Mouse (Mus musculus): ENCODE measurements around the gene H2al2a. TPM values are rescaled to one million over a fixed set of nuclear protein-coding genes. Genes with fewer than 3 reads are reported as not detected.
A peak's percentile ranks its signal among the peaks of the same experiment; 100 is the strongest.
"Not testable (repeated sequence)": the region's sequence is repeated elsewhere in the genome, so short reads cannot be mapped to it uniquely, and the experiment has no call there.

H2al2a gene
- total RNA-seq, 4 experiments from 2014 or later = not detected

DNA sequence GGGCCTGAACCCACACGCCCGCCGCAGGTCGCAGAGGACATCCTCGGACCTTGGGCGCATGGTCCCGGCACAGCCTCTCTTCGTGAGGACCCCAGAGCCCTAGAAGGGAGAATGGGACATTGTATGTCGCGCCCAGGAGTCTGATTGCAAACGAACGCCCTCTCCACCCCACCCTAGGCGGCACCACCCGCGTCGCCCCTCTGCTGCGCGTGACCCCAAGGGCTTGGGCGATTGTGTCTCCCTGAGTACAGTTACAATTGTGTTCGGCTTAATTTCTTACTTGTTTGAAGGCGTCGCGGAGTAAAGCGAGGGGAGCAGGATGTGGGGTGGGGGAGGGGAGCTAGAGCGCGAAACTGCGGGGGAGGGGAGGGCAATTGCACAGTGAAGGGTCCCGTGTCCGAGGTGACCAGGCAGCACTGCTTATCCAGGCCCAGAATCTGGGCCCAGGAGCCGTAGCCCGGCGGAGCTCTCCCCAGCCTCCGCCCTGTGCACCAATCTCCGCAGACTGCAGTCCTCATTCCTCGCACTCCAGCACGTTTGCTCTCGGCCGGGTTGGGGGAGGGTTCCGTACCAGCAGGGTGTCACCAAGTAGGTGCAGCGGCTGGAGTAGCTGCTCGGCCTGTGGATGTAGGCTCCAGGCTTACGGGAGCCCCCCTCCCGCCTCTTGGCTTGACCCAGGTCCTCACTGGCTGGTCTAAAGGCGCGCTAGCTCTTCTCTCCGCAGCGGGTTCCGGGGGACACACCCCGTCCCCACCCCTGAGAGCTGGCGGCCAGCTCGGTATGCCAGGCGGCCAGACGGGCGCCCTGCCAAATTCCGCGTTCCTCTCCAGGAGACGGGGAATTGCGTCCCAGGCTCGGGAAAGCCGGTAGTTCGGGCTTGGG, 31.6 kb upstream of the H2al2a start:
- peak; percentile 91 for DNase-seq (ENCODE audit: low spot score)

DNA sequence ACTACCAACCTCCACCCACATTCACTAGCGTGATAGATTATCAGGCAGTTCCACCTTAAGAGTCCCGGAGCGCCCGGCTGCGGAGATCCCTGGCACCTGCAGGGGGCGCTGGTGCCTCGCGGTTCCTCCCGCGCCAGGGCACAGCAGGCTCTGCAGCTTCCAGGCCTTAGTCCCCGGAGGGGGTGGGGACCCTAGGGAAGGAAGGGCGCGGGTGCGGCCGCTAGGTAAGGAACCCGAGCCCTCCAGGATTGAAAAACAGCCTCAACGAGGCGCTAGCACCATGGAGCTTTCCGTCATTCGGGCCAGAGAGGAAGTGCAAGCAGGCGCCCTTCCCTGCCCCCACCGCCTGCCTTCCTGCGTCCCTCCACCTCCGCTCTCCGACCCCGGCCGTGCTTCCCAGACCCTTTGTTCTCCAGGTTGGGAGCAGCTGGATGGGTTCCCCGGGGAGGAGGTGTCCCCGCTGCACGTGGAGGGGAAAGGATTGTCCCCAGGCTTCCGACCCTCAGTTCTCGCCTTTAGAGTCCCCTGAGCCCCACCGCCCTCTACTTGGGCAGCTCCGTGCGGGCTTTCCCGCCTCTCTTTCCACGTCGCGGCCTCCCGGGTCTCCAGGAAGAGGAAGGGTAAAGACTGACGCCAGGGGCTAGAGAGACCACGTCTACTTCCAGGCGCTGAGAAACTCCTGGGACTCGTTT, 30.8 kb upstream of the H2al2a start:
- peak; percentile 92 for DNase-seq (ENCODE audit: low spot score)

DNA sequence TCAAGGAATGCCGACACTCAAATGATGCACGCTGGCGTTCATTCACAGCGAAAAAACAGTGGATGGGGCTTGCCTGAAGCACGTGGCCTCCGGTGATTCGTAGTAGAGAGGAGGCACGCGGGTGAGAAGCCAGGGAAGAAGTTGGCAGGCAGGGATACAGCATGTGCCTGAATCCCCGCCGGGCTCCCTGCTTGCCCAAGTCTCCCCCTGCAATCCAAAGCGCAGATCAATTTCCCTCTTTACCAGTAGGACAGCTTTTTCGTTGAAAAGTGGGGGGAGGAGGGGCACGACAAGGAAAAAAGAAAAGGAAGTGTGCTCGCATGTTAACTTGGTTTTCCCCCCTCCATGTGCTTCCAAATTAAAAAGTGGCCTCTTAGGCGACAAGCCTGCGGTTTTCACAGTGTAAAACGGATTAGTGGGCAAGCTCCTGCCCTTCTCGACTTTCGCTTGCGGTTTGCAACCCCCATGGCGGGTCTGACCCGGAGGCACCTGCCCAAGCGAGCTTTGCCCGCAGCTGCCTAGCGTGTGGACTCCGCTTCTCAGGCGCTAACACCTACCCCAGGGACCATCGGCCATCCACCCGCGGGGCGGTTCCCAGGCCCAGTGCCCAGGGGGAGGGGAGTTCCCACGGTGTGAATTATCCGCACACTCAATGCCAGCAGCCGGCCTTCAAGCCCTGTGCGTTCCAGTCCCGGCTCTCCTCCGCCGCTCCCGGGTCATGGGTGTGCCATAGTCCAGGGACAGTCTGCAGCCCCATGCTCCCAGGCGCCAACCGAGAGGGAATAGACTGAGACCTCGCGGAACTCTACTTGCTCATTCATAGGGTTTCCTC, 29.6 kb upstream of the H2al2a start:
- DNase-seq (ENCODE audit: low spot score) = peak; percentile 56

DNA sequence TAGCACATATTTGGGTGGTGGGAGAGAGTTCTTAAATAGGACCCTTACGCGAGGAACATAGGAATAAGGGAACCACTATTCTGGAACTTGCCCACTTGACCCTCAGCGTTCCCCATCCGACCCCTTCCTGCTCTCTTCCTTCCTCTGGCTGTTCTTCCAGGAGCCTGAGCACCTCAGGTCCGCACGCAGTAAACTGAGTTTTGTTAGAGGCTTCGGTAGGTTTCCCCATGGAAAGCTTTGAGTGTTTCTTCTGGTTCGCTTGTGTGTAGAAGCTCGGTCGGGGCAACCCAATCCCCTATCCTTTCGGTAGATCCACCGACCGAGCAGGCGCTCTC, 29.0 kb upstream of the H2al2a start:
- DNase-seq (ENCODE audit: low spot score) = no peak

DNA sequence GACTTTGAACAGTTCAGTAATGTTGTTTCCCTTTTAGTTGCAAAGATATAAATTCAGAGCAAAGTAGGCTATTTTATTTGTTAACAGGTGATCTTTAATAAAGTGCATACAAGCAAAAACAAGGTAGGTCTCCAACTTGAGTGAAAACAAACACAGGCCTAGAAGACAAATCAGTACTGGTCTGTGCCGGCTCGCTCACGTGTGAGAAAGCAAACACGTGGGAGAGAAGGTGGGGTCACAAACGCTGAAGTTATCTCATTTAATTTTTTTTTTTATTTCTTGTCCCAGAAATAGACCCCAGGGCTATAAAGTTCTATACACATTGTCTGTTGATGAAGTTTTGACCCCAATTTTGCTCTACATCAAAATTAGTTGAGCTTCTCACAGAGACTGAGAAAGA, 28.4 kb upstream of the H2al2a start:
- DNase-seq (ENCODE audit: low spot score) = no peak

DNA sequence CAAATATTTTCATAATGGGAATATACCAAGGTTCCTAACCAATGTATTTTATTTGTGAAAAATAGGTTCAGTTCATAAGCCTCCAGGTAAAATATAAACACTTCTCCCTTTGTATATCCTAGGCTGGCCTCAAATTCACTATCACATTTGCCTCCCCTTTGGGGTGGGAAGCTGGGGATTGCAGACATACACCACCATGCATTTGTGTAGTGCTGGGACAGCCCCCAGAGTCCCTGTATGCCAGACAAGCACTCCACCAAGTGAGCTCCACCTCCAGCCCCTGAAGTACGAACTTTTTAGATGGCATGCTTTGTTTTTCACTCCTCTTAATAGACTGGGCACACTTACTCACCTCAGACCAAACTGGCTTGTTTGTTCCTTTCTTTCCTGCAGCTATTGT, 26.1 kb upstream of the H2al2a start:
- no peak for DNase-seq (ENCODE audit: low spot score)

DNA sequence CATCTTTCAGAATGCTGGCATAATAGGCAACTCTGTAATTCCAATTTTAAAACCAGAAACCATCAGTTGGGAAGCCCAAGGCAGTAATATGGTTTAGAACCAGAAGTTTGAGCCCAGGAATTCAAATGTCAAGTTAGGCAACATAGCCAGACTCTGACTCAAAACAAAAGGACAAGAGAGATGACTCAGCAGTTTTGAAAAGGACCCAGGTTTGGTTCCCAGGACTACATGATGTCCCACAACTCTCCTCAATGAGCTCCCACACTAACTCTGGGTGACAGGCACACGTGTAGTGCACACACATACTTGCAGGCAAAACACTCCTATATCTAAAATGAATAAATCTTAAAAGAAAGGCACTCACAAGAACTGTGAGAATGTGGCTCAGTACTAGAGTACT, 22.4 kb upstream of the H2al2a start:
- DNase-seq (ENCODE audit: low spot score) = no peak

DNA sequence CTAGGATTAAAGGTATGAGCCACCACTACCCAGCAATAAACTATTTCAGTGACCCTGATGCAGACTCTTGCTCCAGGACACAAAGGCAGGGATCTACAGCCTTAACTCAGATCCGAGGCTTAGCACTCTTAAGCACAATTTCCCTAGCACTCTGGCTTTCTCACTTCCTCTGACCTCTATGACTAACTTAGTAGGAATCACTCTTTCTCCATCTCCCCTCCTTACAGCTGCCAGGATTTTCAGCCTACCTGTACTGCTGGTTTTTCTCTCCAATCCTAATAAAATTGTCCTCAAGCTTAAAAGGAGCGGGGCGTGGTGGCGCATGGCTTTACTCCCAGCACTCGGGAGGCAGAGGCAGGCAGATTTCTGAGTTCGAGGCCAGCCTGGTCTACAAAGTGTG, 20.6 kb upstream of the H2al2a start:
- no peak for DNase-seq (ENCODE audit: low spot score)

DNA sequence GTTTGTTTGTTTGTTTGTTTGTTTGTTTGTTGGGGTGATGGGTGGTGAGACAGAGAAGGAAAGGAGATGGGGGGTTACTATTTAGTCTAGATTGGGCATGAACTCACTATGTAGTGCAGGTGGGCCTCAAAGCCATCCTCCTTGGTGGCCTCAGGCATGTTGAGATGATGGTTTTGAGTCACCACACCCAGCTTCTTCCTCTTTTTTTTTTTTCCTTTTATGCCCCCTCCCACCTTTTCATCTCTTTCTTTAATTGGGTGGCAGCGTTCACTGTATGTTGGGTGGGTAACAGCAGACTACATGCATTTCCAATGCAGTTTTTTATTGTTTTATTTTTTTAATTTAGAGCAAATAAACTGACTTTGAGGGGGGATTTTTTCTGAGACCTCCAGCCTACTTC, 19.9 kb upstream of the H2al2a start:
- DNase-seq (ENCODE audit: low spot score) = no peak

DNA sequence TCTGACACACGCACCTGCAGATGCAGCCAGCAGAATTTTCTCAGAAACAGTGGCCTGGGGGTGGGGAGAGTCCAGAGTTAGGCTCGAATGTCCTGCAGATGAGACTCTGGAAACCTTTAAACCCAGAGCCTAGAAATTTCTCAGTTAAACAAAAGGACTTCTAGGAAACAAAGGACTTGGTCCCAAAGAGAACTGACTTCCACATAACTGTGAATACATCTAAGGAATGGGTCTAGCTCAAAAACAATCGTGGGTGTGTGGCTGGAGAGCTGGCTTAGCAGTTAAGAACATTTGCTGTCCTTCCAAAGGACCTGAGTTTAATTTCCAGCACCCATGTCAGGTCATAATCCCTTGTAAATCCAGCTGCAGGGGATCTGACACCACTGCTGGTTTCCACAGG, 18.8 kb upstream of the H2al2a start:
- DNase-seq (ENCODE audit: low spot score) = no peak

DNA sequence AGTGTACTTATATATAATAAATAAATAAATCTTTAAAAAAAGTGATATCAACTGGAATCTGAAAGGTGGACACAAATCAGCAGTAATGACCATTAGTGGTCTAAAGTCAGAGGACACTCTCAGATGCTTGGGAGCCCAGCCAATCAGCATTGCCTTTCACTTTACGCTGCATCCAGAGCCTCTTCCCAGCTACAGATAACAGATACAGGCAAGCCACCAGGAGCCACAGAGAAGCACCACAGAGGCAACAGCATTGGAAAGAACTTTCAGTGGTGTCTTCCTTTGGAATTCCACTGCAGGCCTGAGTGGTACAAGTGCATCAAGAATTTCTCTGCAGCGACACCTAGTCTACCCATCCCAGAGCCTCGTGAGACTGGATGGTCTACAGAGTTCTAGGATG, 16.1 kb upstream of the H2al2a start:
- DNase-seq (ENCODE audit: low spot score) = no peak

DNA sequence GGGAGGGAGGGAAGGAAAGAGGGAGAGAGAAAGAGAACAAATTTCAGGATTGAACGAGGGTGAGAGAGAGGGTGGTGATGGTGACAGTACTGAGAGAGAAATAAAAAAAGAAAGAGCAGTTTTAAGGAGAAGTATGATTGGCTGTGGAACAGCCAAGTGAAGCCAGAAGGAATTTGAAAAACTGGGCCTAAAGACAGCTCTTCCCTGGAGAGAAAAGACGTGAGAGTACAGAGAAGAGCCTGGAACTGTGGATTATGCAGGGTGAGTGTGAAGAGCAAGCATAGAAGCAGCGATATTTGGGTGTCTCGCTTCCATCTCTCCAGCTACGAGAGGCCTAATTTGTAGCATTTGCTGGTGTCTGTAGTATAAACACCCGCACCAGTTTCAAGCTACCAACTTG, 14.5 kb upstream of the H2al2a start:
- no peak for DNase-seq (ENCODE audit: low spot score)

DNA sequence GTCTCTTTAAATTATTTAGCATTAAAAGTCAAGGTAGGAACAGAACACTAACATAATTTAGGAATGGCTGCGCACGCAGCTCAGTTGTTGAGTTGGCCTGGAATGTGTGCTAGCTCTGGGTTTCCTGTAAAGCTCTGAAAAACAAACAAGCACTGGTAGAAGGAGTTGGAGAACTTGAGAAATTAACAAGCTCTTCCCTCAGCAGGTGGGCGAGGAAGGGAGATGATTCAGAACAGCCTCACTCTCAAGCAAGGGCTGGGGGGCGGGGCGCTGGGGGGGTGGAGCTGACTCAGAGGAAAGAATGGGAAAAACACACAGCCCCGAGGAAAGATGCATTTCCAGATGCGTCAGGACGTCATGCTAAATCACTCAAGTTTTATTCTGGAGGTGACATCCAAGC, 8.4 kb upstream of the H2al2a start:
- no peak for DNase-seq (ENCODE audit: low spot score)

DNA sequence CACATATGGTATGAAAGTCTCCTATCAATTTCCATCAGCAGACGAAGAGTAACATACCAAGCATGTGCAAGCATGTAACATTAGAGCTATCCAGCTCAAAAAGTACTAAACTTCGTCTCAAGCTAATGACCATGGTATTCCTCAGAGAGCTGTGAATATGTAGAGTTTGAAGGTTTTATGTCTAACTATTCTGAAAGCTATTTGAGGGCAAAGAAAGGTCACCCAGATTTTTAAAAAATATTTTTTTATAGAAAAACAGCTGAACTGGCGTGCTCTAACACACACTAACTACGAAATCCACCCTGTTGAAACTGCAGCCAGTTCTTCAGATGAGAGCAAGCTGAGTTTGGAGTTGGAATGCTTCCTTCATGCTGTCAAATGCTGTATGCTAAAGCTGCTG, 7.5 kb upstream of the H2al2a start:
- DNase-seq (ENCODE audit: low spot score) = no peak

DNA sequence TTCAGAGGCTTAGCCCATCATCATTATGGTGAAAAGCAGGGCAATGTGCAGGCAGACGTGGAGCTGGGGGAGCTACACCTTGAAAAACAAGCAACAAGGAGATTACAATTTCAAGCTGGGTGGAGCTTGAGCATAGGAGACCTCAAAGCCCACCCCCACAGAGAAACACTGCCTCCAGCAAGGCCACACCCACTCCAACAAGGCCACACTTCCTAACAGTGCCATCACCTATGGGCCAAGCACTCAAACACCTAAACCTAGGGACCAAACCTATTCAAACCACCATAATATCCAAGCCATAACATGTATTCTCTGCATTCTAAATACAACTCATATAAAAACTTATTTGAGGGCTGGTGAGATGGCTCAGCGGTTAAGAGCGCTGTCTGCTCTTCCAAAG, 5.5 kb upstream of the H2al2a start:
- DNase-seq (ENCODE audit: low spot score) = no peak

DNA sequence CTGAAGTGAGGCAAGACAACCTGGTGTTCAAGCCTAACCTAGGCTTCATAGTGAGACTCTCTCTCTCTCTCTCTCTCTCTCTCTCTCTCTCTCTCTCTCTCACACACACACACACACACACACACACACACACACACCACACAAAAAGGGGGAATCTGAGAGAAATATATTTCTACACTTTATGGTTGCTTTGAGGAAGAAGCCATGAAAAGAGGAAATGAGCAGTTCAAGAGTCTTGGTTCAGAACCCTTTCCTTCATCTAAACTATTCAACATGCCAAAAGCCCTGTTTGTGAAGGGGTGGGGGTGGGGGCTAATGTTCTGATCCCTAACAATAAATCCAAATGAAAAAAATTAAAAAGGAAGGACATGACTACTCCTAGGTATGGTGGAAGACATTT, 7.2 kb downstream of the H2al2a start:
- DNase-seq (ENCODE audit: low spot score) = no peak

DNA sequence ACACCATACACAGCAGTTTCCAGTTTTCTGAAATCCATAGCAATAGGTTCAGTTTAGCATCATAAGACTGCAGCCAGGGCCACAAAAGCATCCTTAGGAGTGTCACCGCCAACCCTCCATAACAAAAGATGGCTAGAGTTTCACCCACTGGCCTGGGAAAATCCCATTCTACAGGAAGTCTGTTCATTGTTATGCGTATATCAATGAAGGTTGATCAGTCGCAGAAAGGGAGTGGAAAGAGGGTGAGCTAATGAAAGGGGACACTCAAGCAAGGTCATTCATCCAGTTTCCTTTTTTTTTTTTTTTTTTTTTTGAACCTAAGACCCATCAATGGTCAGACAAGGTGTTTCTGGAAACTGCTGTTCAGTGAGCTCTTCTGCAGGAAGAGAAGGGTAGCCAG, 7.6 kb downstream of the H2al2a start:
- no peak for DNase-seq (ENCODE audit: low spot score)

DNA sequence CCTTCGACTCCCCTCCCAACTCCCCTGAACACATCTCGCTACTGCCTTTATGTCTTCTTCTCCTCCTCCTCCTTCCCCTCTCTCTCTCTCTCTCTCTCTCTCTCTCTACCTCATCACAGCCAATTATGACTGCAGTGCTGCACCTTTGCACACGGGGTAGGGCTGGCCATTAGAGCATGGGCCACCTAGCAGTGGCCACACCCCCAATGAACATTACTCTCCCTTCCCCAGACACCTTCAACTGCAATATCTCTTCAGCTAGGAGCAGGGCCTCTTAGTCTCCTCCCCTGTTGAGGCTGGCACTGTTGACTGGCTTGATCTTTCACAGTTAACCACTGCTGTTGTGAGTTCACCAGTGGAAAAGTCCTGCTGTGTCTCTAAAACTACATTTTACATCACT, 10.1 kb downstream of the H2al2a start:
- no peak for DNase-seq (ENCODE audit: low spot score)

DNA sequence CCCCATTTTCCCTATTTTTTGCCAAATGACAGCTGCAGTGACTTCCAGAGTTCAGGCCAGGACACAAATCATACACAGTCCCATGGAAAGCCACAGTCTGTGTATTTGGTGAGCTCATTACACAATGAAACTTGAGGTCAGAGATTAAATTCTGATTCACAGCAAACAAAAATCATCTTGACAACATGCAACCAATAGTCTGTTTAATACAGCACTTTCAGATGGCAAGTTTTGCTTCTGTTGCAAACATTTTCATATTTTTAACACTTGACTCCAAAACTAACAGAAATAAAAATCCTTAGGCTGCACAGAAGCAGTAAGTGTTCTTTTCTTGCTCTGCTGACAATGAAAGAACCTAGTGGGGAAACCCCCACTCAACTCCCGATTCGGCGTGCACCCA, 12.0 kb downstream of the H2al2a start:
- no peak for DNase-seq (ENCODE audit: low spot score)

DNA sequence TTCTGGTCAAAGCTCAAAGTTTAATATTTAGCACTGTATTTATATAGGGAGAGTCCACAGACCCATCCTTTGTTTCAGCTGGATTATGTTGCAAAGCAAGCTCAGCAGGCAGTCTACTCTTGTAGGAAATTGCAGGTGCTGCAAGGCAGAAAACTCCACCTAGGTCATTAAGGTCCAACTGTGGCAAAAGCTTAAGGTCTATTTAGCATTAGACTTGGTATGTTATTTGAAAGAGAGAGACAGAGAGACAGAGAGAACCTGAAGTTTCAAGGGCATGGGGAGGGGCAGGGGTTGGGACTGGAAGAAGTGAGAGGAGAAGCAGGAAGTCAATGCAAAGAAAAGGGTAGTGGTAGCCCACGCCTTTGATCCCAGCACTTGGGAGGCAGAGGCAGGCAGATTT, 14.0 kb downstream of the H2al2a start:
- DNase-seq (ENCODE audit: low spot score) = no peak

DNA sequence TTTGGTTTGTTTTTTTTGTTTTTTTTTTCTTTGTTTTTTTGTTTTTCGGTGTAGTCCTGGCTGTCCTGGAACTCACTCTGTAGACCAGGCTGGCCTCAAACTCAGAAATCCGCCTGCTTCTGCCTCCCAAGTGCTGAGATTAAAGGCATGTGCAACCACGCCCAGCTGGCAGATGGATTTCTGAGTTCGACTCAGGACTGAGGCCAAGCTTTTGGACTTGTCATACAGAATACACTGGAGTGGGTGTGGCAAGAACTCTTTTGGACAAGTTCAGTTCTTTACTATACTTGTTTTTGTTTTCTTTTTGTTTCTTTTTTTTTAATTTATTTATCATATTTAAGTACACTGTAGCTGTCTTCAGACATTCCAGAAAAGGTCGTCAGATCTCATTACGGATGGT, 18.1 kb downstream of the H2al2a start:
- DNase-seq (ENCODE audit: low spot score) = no peak

DNA sequence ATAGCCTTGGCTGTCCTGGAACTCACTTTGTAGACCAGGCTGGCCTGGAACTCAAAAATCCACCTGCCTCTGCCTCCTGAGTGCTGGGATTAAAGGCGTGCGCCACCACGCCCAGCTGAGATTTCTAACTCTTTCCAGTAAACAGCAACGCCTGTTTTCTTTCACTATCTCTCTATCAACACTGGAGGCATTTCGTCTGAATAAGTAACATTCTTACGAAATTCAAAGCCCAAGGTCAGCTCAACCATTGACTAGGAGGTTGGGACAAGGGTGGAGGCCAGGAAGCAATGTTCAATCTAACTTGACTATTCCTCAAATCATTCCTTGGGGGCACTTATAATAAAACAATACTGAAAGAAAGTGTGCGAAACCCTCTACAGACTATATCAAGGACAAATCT, 18.5 kb downstream of the H2al2a start:
- not testable (repeated sequence) for DNase-seq (ENCODE audit: low spot score)

DNA sequence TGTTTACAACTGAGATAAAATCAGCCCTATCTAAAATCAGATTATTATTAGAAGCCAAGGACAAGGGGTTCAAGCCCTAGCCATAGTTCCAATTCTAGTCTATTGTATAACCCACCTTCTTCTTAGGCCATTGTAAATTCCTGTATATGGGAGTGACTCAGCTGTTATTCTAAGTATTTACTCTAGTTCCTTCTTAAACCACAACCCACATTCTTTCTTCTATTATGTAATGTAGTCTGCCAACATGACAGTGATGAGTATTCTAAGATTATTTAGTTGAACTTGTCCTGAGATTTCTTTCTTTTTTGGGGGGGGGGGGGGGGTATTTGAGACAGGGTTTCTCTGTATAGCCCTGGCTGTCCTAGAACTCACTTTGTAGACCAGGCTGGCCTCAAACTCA, 19.1 kb downstream of the H2al2a start:
- not testable (repeated sequence) for DNase-seq (ENCODE audit: low spot score)

Data from heart, adult 8-10 months (tissue).